Mouse (Mus musculus) adrenal gland (tissue): Measurements from ENCODE around the gene Tmco1.

Source experiments
- intact Hi-C: fragments of 180-260 bp; cut with DNase I; formaldehyde crosslinking; loops from one replicate; pipeline ENCODE4 v1.15.1; 2025

The Tmco1 gene

DNA sequence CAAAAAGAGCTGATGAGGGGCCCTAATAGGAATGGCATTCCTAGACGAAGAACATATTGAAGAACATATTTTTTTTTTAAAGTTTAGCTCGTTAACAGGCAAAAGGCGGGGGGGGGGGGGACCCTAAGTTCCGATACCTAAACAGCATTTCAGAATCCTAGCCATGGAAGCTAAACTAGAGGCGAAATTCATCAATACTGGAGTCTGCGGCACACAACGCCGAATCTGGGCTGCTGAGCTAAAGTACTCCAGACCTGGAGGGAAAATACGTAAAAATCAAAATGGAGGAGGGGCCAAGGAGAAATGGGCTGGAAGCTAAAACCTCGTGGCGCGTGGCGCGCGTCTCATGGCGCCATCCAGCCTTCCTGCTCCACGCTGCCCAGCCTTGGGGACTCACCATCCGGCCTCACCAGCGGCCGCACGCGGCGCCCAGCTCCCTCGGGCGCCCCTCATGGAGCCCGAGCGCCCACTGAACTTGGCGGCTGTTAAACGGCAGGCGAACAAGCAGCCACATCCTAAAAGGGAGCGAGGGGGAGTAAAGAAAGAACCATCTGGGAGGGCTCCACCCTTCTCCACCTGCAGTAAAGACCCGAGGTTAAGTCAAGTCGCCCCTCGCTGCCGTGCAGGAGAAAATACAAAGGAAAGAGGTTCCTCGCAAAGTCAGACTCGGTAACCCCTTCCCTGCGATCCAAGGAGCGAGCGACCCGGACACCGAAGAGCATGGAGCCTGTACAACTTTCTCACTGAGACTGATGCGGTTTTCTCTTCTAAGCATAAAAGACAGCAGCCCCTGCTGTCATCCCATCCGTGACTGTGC lies 24.5 kb upstream of the Tmco1 start:
- intact Hi-C loops: no loop called here

GRCm38 (mm10) chr1:167284258-167284836 lies 23.8 kb upstream of the Tmco1 start:
- intact Hi-C loops: no loop called here

GRCm38 (mm10) chr1:167284837-167285319 lies 23.3 kb upstream of the Tmco1 start:
- intact Hi-C loops: loop anchor here (5.0 kb wide), 1 partner anchor 53 kb away; no protein-coding TSS in a partner anchor

- intact Hi-C loops: loop anchor here (5.0 kb wide), 1 partner anchor 53 kb away; no protein-coding TSS in a partner anchor
Observed at GRCm38 (mm10) chr1:167285320-167285355, 23.0 kb upstream of the Tmco1 start, which contains the start of gene Uck2. Gene Uck2 (minus strand): TSS chr1:167285320.

GRCm38 (mm10) chr1:167285356-167285755 lies 22.8 kb upstream of the Tmco1 start:
- intact Hi-C loops: loop anchor here (5.0 kb wide), 1 partner anchor 53 kb away; no protein-coding TSS in a partner anchor

GRCm38 (mm10) chr1:167287156-167287555 lies 21.0 kb upstream of the Tmco1 start:
- intact Hi-C loops: loop anchor here (5.0 kb wide), 1 partner anchor 55 kb away; no protein-coding TSS in a partner anchor

DNA sequence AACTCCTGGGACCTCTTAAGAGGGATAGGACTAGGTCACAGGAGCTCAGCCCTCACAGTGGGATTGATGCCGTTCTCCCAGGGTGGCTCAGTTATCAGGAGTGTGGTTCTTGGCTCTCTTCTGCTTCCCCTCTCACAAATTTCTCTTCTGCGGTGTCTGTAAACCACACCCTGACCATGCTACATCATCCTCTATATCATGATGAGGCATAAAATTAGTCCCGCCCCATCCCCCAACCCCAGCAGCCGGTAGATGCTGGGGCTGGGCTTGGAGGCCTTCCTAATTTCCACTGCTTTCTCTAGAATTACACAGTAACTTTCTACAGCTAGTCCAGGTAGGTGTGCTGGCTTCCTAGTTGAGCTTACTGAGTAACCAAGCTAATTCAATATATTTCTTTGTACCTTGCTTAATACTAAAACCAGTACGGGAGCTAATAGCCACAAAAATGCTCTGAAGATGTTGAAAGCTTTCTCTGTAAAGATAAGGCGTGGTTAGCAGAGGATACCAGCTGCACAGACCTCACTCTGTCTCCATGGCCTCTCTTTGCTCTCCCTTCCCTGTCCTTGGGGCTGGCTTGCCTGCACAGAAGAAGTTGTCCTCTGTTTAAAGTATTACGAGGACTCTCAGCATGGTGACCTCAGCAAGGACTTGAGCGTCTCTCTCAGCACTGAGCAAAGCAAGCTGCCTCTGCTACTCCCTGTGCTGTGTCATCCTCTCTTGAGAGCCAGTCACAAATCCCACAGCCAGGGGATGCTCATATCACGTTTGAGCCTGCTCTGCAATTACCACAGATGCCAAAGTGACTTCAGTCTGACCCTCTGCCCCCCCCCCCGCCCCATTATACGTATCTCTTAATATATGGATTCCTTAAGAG lies 19.3 kb upstream of the Tmco1 start:
- intact Hi-C loops: loop anchor here (5.0 kb wide), 1 partner anchor 57 kb away; no protein-coding TSS in a partner anchor

DNA sequence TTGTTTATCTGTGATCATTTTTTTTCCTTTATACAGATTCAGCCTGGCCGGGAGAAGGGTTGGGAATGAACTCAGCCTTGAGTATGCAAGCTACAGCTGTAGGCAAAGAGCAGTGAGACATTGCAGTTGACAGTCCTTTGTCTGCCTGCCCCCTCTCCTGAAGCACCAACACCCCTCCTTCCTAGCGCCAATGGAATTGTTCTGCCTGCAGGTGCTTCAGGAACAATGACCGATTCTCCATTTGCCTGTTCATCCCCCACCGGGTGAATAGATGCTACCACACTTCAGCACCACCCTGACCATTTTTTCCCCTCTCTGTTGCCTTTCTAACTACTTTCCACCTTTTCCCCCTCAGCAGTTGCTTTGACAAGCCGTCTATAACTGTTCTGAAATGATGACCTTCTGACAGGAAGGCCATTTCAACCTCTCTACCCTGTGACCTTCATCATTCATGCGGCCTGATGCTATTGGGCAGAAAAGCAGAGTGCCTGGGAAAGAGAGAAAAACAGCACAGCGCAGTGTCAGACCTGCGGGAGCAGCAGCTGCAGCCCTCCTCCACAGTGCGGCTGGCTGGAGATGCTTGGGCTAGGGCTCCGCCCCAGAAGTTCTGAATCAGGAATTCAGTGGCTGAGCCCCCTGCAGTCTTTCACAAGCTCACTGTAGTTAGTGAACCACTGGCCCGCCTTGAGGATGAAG lies 18.5 kb upstream of the Tmco1 start:
- intact Hi-C loops: loop anchor here (5.0 kb wide), 1 partner anchor 57 kb away; no protein-coding TSS in a partner anchor

DNA sequence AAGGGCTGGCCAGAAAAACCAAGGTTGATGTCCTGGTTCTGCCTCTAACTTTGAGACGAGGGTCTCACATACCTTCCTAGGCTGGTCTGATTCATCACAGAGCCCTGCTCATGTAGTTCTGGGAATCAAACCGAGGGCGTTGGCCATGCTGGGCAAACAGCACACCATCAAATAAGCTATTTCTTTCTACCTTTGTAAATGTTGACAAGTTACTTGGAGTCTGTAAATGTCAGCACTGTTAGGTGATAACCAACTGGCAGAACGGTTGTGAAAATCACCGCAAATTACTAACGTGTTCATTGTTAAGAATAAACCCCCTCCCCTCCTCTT lies 17.9 kb upstream of the Tmco1 start:
- intact Hi-C loops: no loop called here

DNA sequence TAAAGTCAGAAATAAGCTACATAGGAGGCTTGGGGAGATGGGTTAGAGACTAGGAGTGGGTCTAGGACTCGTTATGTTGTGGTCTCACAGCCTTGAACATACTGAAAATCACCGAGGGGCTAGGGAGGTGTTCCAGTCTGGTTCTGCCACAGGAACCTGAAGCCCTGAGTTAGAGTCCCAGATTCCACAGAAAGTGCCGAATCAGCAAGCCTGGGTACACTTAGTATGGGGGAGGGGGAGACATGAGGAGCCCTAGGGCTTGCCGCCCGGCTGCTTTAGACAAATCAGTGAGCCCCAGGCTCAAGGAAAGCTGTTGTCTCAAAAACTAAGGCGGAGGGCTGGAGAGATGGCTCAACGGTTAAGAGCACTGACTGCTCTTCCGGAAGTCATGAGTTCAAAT lies 16.6 kb upstream of the Tmco1 start:
- intact Hi-C loops: no loop called here

GRCm38 (mm10) chr1:167292447-167292846 lies 15.7 kb upstream of the Tmco1 start:
- intact Hi-C loops: no loop called here

DNA sequence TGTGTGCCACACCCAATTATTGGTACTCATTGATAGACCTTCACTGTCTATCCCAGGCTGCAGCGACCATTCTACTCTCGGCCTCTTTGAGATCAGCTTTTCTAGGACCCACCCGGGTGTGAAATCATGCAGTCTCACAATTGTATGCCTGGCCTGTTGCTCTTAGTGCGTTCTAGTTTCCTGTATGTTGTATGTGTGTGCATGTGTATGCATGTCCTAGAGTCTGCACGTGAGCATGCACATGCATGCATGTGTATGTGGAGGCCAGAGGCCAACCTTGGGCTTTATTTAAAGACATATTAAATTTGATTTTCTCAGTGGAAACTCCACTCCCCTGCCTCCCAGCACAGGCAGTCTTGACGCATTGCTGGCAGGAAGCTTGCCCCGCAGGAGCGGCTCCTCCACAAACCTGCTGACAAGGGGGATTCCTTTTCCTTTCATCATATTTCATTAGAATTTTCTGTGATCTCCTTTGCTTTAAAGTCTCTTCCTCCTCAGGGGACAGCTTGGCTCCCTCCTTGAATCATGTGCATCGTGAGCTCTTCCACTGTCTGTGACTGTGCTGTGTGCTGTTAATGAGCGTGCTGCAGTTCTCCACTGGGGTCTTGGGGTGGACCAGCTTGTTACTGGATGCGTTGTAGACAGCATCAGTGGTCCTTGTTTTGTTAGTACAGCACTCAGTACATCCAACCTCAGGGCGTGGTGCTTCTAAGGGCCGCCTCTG lies 12.3 kb upstream of the Tmco1 start:
- intact Hi-C loops: no loop called here

GRCm38 (mm10) chr1:167300122-167300521 lies 8.1 kb upstream of the Tmco1 start:
- intact Hi-C loops: no loop called here

DNA sequence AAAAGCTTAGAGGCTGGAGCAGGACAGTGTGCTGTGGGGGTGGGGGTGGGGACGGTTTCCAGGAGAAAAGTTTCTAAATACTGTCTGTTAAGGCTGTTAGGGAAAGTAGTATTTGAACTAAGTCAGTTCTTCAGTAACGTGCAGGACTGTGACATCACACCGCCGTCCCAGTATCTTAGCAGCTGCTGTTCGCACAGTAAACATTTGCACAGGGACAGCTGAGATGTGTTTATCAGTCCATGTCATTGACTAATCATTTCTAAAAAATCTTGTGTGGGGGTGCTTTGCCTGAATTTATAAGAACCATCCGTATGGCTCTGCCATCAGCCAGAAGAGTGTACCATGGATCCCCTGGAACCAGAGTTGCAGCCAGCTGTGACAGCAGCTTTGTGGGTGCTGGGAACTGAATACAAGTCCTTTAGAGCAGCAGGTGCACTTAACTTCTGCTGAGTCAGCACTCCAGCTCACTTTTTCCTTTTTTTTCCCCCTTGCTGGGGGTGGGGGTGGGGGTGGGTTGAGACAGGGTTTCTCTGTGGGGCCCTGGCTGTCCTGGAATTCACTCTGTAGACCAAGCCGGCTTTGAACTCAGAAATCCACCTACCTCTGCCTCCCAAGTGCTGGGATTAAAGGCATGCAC lies 2.6 kb upstream of the Tmco1 start:
- intact Hi-C loops: no loop called here

GRCm38 (mm10) chr1:167306451-167307240 lies 1.5 kb upstream of the Tmco1 start:
- intact Hi-C loops: no loop called here

- intact Hi-C loops: no loop called here
Observed at GRCm38 (mm10) chr1:167307674-167308073, 504 bp upstream of the Tmco1 start.

GRCm38 (mm10) chr1:167312367-167312766 lies 4.2 kb downstream of the Tmco1 start:
- intact Hi-C loops: no loop called here

- intact Hi-C loops: no loop called here
Observed at GRCm38 (mm10) chr1:167313220-167313619, 5.0 kb downstream of the Tmco1 start.

GRCm38 (mm10) chr1:167321691-167322090 lies 13.5 kb downstream of the Tmco1 start:
- intact Hi-C loops: no loop called here

DNA sequence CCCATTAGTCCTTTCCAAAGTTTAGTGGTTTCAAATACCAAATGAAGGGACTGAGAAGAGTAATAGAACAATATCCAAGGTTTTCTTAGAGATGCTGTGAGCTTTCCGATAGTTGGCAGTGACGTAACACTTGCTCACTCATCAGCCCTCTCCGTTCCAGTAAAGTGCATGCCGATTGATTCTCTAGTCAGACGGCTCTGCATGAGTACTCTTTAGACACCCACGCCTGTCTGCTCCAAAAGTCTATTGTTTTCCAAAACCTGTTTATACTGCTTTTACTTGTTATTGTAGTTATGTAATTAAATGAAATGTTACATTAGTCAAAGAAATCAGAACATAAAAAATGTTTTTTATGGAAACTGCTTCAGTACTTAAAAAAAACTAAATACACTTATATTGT lies 20.6 kb downstream of the Tmco1 start:
- intact Hi-C loops: no loop called here
